Mouse (Mus musculus) C2C12 (cell line): ENCODE results near the gene Cobl.

Experiments
- CEBPB ChIP-seq: IDR thresholded peaks from one replicate; pipeline ENCODE4 v1.6.1; 2011; ENCODE audit warnings: low read depth, mild to moderate bottlenecking, control low read depth, moderate library complexity
- CTCF ChIP-seq: IDR thresholded peaks from one replicate; pipeline ENCODE4 v1.5.1; 2011; ENCODE audit not compliant: control insufficient read depth, insufficient read depth, insufficient read length
- FOSL1 ChIP-seq: IDR thresholded peaks from one replicate; pipeline ENCODE4 v1.8.0; 2011; ENCODE audit warnings: mild to moderate bottlenecking, low read length; ENCODE audit not compliant: poor library complexity, insufficient read depth, severe bottlenecking
- MAX ChIP-seq: IDR thresholded peaks from one replicate; pipeline ENCODE4 v1.6.1; 2011; ENCODE audit warnings: mild to moderate bottlenecking, control low read depth
- MYOG ChIP-seq: IDR thresholded peaks from one replicate; pipeline ENCODE4 v1.6.1; 2011; ENCODE audit not compliant: control insufficient read depth, insufficient read length; ENCODE audit errors: extremely low read depth
- USF1 ChIP-seq: IDR thresholded peaks from one replicate; pipeline ENCODE4 v1.6.1; 2011; ENCODE audit warnings: low read depth, mild to moderate bottlenecking, control low read depth, moderate library complexity

- TF ChIP-seq CEBPB (no peak), CTCF (no peak), USF1 (no peak), MAX (no peak), MYOG (no peak), FOSL1 (no peak)
Measured at GRCm38 (mm10) chr11:12411950-12412349, 52.8 kb downstream of the Cobl start.
